Mouse (Mus musculus) spleen, adult 2 months (tissue): ENCODE results near the gene Zfp85.

Experiments used
- CTCF ChIP-seq: fragments of 200-500 bp; IDR thresholded peaks from 2 replicates; pipeline ENCODE4 v1.5.1; 2011; ENCODE audit warnings: mild to moderate bottlenecking, inconsistent platforms; ENCODE audit not compliant: insufficient read depth, insufficient read length, insufficient replicate concordance; ENCODE audit errors: extremely low read depth
- POLR2A ChIP-seq: fragments of 200-500 bp; IDR thresholded peaks from 2 replicates; pipeline ENCODE4 v1.6.1; 2011; ENCODE audit warnings: low read depth, low read length, inconsistent platforms

GRCm38 (mm10) chr13:67743896-67744295 lies 11.1 kb downstream of the Zfp85 start:
- no peak for TF ChIP-seq CTCF
- TF ChIP-seq POLR2A = no peak
